Mouse (Mus musculus): ENCODE results near the gene Ociad1. TPM values are rescaled to one million over a fixed set of nuclear protein-coding genes. Genes with fewer than 3 reads are reported as not detected.
A peak's percentile ranks its signal among the peaks of the same experiment; 100 is the strongest.

Gene Ociad1
- polyA plus RNA-seq, 1 experiment: 16.0 TPM

DNA sequence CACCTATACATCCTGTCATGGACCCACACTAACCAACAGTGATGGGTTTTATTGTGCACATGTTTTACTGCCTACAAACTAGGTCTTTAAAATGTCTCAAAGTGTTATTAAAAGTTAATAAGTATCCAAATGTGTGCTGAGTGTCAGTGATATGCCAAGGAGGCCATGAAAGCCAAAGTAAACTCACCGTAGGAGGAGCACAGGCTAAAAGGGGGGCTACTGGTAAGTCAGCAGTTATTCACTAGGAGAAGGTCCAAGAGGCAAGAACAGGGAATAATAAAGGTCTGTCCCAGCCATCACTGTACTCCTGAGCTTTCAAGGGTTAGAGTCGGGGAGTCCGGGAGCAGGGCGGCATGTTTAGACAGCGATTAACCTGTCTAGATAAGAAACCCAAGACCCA, 43.9 kb downstream of the Ociad1 start:
- 23% methylated on average over 5 of the region's 5 CpGs for WGBS
- H3K4me3 ChIP-seq (ENCODE audit: low read depth, low read length): peak overlapping the region; percentile 7; the same call in 1 of the 2 replicates
- peak overlapping the region; percentile 50; the same call in 1 of the 2 replicates for H3K27ac ChIP-seq (ENCODE audit: insufficient read depth, low read depth, low read length)
- TF ChIP-seq CTCF (IDR thresholded peaks at IDR 0.05; ENCODE audit: extremely low read depth, insufficient read length, insufficient replicate concordance, low read depth, low read length) (no peak), POLR2A (IDR thresholded peaks at IDR 0.05; ENCODE audit: low read depth, low read length) (no peak)
- H3K36me3 ChIP-seq (ENCODE audit: control insufficient read depth, insufficient read depth, low read length): peaks cover 7% of the 10 kb centered on the region
- H3K27me3 ChIP-seq (ENCODE audit: control insufficient read depth, insufficient read depth, low read length): no peaks in the 10 kb centered on the region
- peaks cover 17% of the 10 kb centered on the region for H3K4me1 ChIP-seq (ENCODE audit: control insufficient read depth, insufficient read depth, insufficient read length, low read length)

DNA sequence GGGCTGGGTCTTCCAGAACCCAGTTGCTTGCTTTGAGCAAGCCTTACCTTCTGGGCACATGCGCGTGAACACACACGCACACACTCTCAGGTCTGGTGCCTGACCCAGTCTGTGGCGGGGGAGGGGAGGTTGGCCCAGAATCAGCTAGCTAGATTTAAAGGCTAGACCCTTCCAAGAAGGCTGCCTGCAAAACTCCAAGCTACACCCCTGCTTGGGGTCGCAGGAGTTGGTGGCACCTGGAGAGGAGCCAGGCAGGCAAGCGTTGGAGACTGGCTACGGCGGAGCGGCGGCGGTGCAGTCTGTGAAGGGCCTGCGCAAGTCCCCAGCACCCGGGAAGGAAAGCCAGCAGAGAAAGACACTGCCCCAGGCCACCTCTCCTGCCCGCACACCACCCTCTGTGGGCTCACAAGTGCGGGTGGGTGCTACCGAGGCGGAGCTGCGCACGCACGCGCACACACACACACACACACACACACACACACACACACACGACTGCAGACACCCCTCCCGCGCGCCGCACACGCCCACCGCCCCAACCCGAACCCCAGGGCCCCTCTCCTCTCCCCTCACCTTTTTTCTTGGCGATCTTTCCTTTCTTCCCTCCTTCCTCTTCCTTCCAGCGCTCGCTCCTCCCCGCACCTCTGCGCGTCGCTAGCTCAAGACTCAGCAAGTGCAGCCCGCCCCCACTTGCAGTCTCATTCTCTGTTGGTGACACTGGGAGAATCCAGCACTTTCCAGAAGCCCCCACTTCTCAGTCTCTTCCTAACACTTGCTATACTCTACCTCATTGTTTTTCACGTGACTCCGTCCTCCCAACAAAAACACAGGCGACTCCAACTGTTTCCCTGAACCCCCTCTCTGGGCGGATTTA, 45.6 kb downstream of the Ociad1 start:
- TF ChIP-seq CTCF (IDR thresholded peaks at IDR 0.05; ENCODE audit: extremely low read depth, insufficient read length, insufficient replicate concordance, low read depth, low read length) (no peak), POLR2A (IDR thresholded peaks at IDR 0.05; ENCODE audit: low read depth, low read length) (no peak)
- peak overlapping the region; percentile 69 for H3K4me3 ChIP-seq (ENCODE audit: low read depth, low read length)
- no peaks in the 10 kb centered on the region for H3K27me3 ChIP-seq (ENCODE audit: control insufficient read depth, insufficient read depth, low read length)
- peak overlapping the region; percentile 70 for H3K27ac ChIP-seq (ENCODE audit: insufficient read depth, low read depth, low read length)
- peaks cover 16% of the 10 kb centered on the region for H3K4me1 ChIP-seq (ENCODE audit: control insufficient read depth, insufficient read depth, insufficient read length, low read length)
- peaks cover 3% of the 10 kb centered on the region; the same call in 1 of the 2 replicates for H3K36me3 ChIP-seq (ENCODE audit: control insufficient read depth, insufficient read depth, low read length)
- 2% methylated on average over 41 of the region's 41 CpGs for WGBS

DNA sequence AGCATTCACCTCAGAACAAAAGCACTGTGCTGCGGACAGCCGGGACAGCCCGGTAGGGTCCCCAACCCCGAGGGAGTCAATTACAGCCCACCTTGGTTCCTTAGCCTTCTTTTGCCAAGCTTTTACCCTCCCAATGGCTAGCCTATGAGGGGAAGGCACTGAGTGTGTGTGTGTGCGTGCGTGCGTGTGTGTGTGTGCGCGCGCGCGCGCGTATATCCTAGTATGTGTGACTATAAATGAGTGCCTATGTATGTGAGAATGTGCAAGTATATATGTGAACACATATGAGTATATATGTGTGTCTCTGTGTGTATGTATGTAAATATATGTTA, 46.2 kb downstream of the Ociad1 start:
- TF ChIP-seq POLR2A (IDR thresholded peaks at IDR 0.05; ENCODE audit: low read depth, low read length): no peak
- no peak for TF ChIP-seq CTCF (IDR thresholded peaks at IDR 0.05; ENCODE audit: extremely low read depth, insufficient read length, insufficient replicate concordance, low read depth, low read length)
- 27% methylated on average over 14 of the region's 14 CpGs for WGBS
- peaks cover 3% of the 10 kb centered on the region; the same call in 1 of the 2 replicates for H3K36me3 ChIP-seq (ENCODE audit: control insufficient read depth, insufficient read depth, low read length)
- peak overlapping the region; percentile 69 for H3K4me3 ChIP-seq (ENCODE audit: low read depth, low read length)
- peaks cover 10% of the 10 kb centered on the region for H3K4me1 ChIP-seq (ENCODE audit: control insufficient read depth, insufficient read depth, insufficient read length, low read length)
- H3K27ac ChIP-seq (ENCODE audit: insufficient read depth, low read depth, low read length): peak overlapping the region; percentile 70; the same call in 1 of the 2 replicates
- no peaks in the 10 kb centered on the region for H3K27me3 ChIP-seq (ENCODE audit: control insufficient read depth, insufficient read depth, low read length)

DNA sequence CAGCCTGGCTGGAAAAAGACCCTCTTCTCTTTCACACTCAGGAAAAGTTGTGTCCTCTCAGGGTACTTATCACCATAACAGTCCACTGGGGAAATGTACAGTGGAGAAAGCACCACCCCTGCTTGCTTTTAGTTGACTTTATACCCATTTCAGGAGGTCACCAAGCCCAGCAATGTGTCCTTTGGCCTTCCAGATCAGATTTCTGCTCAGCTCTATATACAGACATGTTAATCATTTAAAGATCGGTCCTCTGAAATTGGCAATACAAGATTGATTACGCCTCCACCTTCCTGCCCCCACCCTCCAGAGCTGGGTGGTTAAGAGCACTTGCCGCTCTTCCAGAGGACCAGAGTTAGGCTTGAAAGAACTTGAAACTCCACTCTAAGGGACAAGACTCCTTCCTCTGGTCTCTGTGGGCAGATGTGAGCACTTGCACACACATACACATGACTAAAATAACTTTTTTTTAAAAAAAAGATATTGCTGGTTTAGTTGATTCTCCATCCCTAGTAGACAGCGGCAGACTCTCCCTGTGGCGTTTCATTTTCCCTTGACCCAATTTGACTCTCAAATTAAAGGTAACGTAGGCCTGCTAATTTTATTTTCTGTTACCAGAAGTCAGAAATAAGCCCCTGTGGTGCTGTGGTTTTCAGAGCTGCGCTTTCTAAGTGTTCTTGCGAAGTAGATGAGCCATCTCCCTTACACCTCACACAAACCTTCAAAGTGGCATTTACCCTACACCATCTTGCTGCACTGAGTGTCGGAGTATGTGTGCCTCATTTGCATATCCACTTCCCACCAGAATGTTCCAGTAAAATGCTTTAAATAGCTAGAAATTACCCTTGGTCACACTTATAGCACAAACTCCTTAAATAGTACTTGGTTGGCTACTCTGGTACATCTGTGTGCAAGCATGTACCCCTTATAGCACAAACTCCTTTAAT, 47.5 kb downstream of the Ociad1 start:
- Histone ChIP-seq H3K4me1 (ENCODE audit: control insufficient read depth, insufficient read depth, insufficient read length, low read length) (peaks cover 14% of the 10 kb centered on the region), H3K4me3 (ENCODE audit: low read depth, low read length) (no peak overlapping the region), H3K36me3 (ENCODE audit: control insufficient read depth, insufficient read depth, low read length) (peaks cover 3% of the 10 kb centered on the region; the same call in 1 of the 2 replicates), H3K27me3 (ENCODE audit: control insufficient read depth, insufficient read depth, low read length) (no peaks in the 10 kb centered on the region), H3K27ac (ENCODE audit: insufficient read depth, low read depth, low read length) (peak overlapping the region; percentile 8; the same call in 1 of the 2 replicates)
- 67% methylated on average over 9 of the region's 9 CpGs for WGBS
- no peak for TF ChIP-seq CTCF (IDR thresholded peaks at IDR 0.05; ENCODE audit: extremely low read depth, insufficient read length, insufficient replicate concordance, low read depth, low read length)
- no peak for TF ChIP-seq POLR2A (IDR thresholded peaks at IDR 0.05; ENCODE audit: low read depth, low read length)

DNA sequence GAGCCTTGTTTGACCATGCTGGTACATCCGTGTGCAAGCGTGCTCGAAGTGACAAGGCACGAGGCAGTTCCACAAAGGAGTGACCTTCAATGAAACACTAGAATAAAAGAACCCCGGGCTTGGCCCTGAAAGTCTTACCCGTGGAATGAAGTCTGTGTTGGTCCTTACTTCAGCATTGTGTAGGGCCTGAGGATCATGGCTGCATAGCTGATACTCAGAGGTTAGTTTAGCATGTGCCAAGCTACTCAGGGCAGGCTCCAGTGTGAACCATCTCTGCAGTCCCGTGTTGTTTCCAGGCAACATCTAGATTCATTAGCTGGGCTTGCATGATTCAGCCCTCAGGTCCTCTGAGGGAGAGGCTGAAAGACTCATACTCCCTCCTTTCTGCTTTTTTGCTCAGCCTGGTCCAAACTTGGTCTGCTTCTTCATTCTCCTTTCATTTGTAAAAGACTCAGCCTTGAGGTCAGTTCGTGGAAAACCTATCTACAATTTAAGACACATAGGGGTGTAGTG, 48.2 kb downstream of the Ociad1 start, which contains the start of gene Ociad2:
TSS of gene Ociad2 (minus strand) at position 306 of the 513 bp plus-strand sequence.
- TF ChIP-seq CTCF (IDR thresholded peaks at IDR 0.05; ENCODE audit: extremely low read depth, insufficient read length, insufficient replicate concordance, low read depth, low read length) (no peak), POLR2A (IDR thresholded peaks at IDR 0.05; ENCODE audit: low read depth, low read length) (no peak)
- H3K4me1 ChIP-seq (ENCODE audit: control insufficient read depth, insufficient read depth, insufficient read length, low read length): peaks cover 14% of the 10 kb centered on the region
- no peaks in the 10 kb centered on the region for H3K27me3 ChIP-seq (ENCODE audit: control insufficient read depth, insufficient read depth, low read length)
- 82% methylated on average over 8 of the region's 8 CpGs for WGBS
- no peak within 1 kb of the TSS for H3K4me3 ChIP-seq (ENCODE audit: low read depth, low read length)
- no peak within 1 kb of the TSS for H3K27ac ChIP-seq (ENCODE audit: insufficient read depth, low read depth, low read length)
- no peaks in the 10 kb centered on the region for H3K36me3 ChIP-seq (ENCODE audit: control insufficient read depth, insufficient read depth, low read length)

DNA sequence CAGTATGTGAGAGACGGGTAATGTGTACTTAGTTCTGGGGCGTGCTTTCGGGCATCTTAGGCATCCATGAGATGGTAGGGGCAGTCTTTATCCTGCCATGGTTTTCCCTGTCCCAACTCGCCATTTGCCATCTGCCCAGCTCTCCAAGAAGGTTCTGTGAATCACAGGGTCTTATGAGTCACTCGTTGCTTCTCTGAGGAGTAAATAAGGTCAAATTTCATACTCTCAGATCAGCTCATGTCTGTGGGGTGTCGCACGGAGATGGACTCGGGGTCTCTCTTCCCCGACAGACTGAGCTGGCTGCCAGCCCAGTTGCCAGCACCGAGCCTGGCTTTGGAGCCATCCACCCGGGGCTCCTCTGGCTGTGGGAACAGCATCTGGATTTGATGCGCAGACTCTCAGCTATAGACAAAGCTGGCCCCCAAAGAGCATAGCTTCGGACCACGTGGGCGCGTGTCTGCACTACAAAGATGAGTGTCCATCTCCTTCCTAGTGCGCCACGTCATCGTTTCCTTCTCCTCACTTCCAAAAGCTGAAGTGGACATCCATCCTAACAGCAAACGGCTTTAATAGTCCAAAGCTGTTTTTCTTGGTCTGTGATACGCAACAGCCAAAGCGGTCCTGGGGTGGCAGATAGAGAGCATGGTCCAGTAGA, 50.2 kb downstream of the Ociad1 start:
- Histone ChIP-seq H3K4me3 (ENCODE audit: low read depth, low read length) (no peak overlapping the region), H3K36me3 (ENCODE audit: control insufficient read depth, insufficient read depth, low read length) (no peaks in the 10 kb centered on the region), H3K4me1 (ENCODE audit: control insufficient read depth, insufficient read depth, insufficient read length, low read length) (peaks cover 14% of the 10 kb centered on the region), H3K27ac (ENCODE audit: insufficient read depth, low read depth, low read length) (no peak overlapping the region), H3K27me3 (ENCODE audit: control insufficient read depth, insufficient read depth, low read length) (no peaks in the 10 kb centered on the region)
- WGBS: 85% methylated on average over 22 of the region's 22 CpGs
- TF ChIP-seq POLR2A (IDR thresholded peaks at IDR 0.05; ENCODE audit: low read depth, low read length) (no peak), CTCF (IDR thresholded peaks at IDR 0.05; ENCODE audit: extremely low read depth, insufficient read length, insufficient replicate concordance, low read depth, low read length) (no peak)
